Mouse (Mus musculus) heart, embryonic 11.5 days (tissue): ENCODE data around the gene Mon1a. TPM values are rescaled to one million over a fixed set of nuclear protein-coding genes. Genes with fewer than 3 reads are reported as not detected.

Source experiments
- ATAC-seq: fragments of 200-750 bp; cut with Nextera tagmentation; replicated peaks from 2 replicates; pipeline ENCODE4 v1.8.0; 2017; ENCODE audit warnings: moderate library complexity; ENCODE audit not compliant: insufficient number of reproducible peaks, low FRiP score, low TSS enrichment
- H3K27ac ChIP-seq: fragments of 300-500 bp; sonication (generic); 2 replicates; pipeline ENCODE4 v1.5.1; 2014; ENCODE audit warnings: mild to moderate bottlenecking, low read depth, low read length
- H3K27me3 ChIP-seq: fragments of 300-500 bp; sonication (generic); 2 replicates; pipeline ENCODE4 v1.6.1; 2014; ENCODE audit warnings: mild to moderate bottlenecking, low read length, mixed read lengths; ENCODE audit not compliant: control insufficient read depth, insufficient read depth
- H3K36me3 ChIP-seq: fragments of 300-500 bp; sonication (generic); 2 replicates; pipeline ENCODE4 v1.6.1; 2014; ENCODE audit warnings: mild to moderate bottlenecking, low read length, moderate library complexity, mixed read lengths; ENCODE audit not compliant: control insufficient read depth, insufficient read depth
- H3K4me1 ChIP-seq: fragments of 300-500 bp; sonication (generic); 2 replicates; pipeline ENCODE4 v1.6.1; 2014; ENCODE audit warnings: low read length; ENCODE audit not compliant: control insufficient read depth, insufficient read depth
- H3K4me2 ChIP-seq: fragments of 300-500 bp; sonication (generic); 2 replicates; pipeline ENCODE4 v1.6.1; 2014; ENCODE audit warnings: mild to moderate bottlenecking, moderate library complexity
- H3K4me3 ChIP-seq: fragments of 300-500 bp; sonication (generic); 2 replicates; pipeline ENCODE4 v1.5.1; 2014; ENCODE audit warnings: low read depth, low read length
- H3K9ac ChIP-seq: fragments of 300-500 bp; sonication (generic); 2 replicates; pipeline ENCODE4 v1.6.1; 2014; ENCODE audit warnings: mild to moderate bottlenecking, low read depth, low read length, moderate library complexity
- H3K9me3 ChIP-seq: fragments of 300-500 bp; sonication (generic); replicated peaks from 2 replicates; pipeline ENCODE4 v1.6.1; 2016; ENCODE audit warnings: low read length; ENCODE audit not compliant: control insufficient read depth
- WGBS: fragments of 180-500 bp; shearing (Covaris S2); extraction: QIAGEN DNeasy Blood & Tissue Kit; methylation state at CpG from one replicate; pipeline ENCODE4 v1.1.7; 2014; ENCODE audit not compliant: insufficient replicate concordance; 5-methylcytosine and 5-hydroxymethylcytosine counted together
- polyA plus RNA-seq: library from polyadenylated mRNA; unstranded; fragments of >200 nt; fragmentation: Nextera tagmentation; extraction: Ambion mirVana; gene quantifications from 2 replicates; pipeline ENCODE4 v1.2.1, GENCODE M21; 2014

The Mon1a gene
- polyA plus RNA-seq, 1 experiment from 2014 or later = 11.9 TPM

GRCm38 (mm10) chr9:107873137-107873536 is 14.8 kb upstream of the Mon1a start, which contains the start of gene Rbm6:
Gene Rbm6 (minus strand): TSS chr9:107873237.
- ATAC-seq = no peak
- Histone ChIP-seq H3K4me2 (peak within 1 kb of the TSS; percentile 81), H3K27me3 (no peaks in the 10 kb centered on the region), H3K9me3 (no peaks in the 10 kb centered on the region), H3K4me3 (peak within 1 kb of the TSS; percentile 77), H3K27ac (peak within 1 kb of the TSS; percentile 87), H3K9ac (peak within 1 kb of the TSS; percentile 90), H3K4me1 (peaks cover 9% of the 10 kb centered on the region; the same call in 1 of the 2 replicates), H3K36me3 (no peaks in the 10 kb centered on the region)
- 9% methylated on average over 14 of the region's 14 CpGs for WGBS

GRCm38 (mm10) chr9:107880411-107880810 is 7.5 kb upstream of the Mon1a start:
- no peak for ATAC-seq
- Histone ChIP-seq H3K4me3 (no peak overlapping the region), H3K9me3 (no peaks in the 10 kb centered on the region), H3K4me2 (no peak overlapping the region), H3K4me1 (no peaks in the 10 kb centered on the region), H3K9ac (no peak overlapping the region), H3K27ac (no peak overlapping the region), H3K27me3 (no peaks in the 10 kb centered on the region), H3K36me3 (no peaks in the 10 kb centered on the region)
- 74% methylated on average over 4 of the region's 4 CpGs for WGBS

- peak; percentile 40 for ATAC-seq
- Histone ChIP-seq H3K4me2 (peak overlapping the region; percentile 91), H3K36me3 (no peaks in the 10 kb centered on the region), H3K4me3 (peak overlapping the region; percentile 79), H3K27me3 (peaks cover 4% of the 10 kb centered on the region), H3K27ac (0 out of 2 replicates have a peak overlapping the region, but pooled peaks have one; percentile 32), H3K9ac (peak overlapping the region; percentile 84), H3K4me1 (peaks cover 8% of the 10 kb centered on the region; the same call in 1 of the 2 replicates), H3K9me3 (no peaks in the 10 kb centered on the region)
- under 1% methylated on average over 18 of the region's 18 CpGs for WGBS
These were observed 408 bp downstream of the Mon1a start for GRCm38 (mm10) chr9:107888267-107888850.

- no peaks in the 10 kb centered on the region; the same call in 1 of the 2 replicates for H3K36me3 ChIP-seq
- peaks cover 4% of the 10 kb centered on the region for H3K27me3 ChIP-seq
- H3K4me3 ChIP-seq = no peak overlapping the region
- 69% methylated on average over 6 of the region's 6 CpGs for WGBS
- H3K9ac ChIP-seq = no peak overlapping the region
- H3K27ac ChIP-seq = no peak overlapping the region
- H3K4me2 ChIP-seq = no peak overlapping the region
- H3K4me1 ChIP-seq = peaks cover 8% of the 10 kb centered on the region; the same call in 1 of the 2 replicates
- H3K9me3 ChIP-seq = no peaks in the 10 kb centered on the region
- ATAC-seq = no peak
These were observed 2.3 kb downstream of the Mon1a start for GRCm38 (mm10) chr9:107890260-107890659.

GRCm38 (mm10) chr9:107891023-107891422 is 3.1 kb downstream of the Mon1a start:
- 87% methylated on average over 1 of the region's 1 CpGs for WGBS
- ATAC-seq = no peak
- peaks cover 8% of the 10 kb centered on the region; the same call in 1 of the 2 replicates for H3K4me1 ChIP-seq

GRCm38 (mm10) chr9:107898563-107898962 is 10.6 kb downstream of the Mon1a start:
- WGBS = 80% methylated on average over 10 of the region's 10 CpGs
- ATAC-seq = no peak

More at GRCm38 (mm10) chr9:107891023-107891422, 3.1 kb downstream of the Mon1a start:
- Histone ChIP-seq H3K36me3 (no peaks in the 10 kb centered on the region; the same call in 1 of the 2 replicates), H3K9me3 (no peaks in the 10 kb centered on the region), H3K9ac (no peak overlapping the region), H3K4me3 (no peak overlapping the region), H3K27ac (no peak overlapping the region), H3K4me2 (no peak overlapping the region), H3K27me3 (peaks cover 4% of the 10 kb centered on the region)

GRCm38 (mm10) chr9:107899855-107900254 is 11.9 kb downstream of the Mon1a start:
- H3K9ac ChIP-seq = no peak overlapping the region
- no peaks in the 10 kb centered on the region for H3K36me3 ChIP-seq
- ATAC-seq = no peak
- H3K4me1 ChIP-seq = peaks cover 5% of the 10 kb centered on the region; the same call in 1 of the 2 replicates
- peaks cover 22% of the 10 kb centered on the region for H3K27me3 ChIP-seq
- H3K27ac ChIP-seq = no peak overlapping the region
- H3K4me3 ChIP-seq = no peak overlapping the region
- no peak overlapping the region for H3K4me2 ChIP-seq
- no peaks in the 10 kb centered on the region for H3K9me3 ChIP-seq
- 70% methylated on average over 12 of the region's 12 CpGs for WGBS

More at GRCm38 (mm10) chr9:107898563-107898962, 10.6 kb downstream of the Mon1a start:
- 0 out of 2 replicates have a peak, but pooled peaks cover 4% of the 10 kb centered on the region for H3K4me1 ChIP-seq
- H3K27me3 ChIP-seq = peaks cover 22% of the 10 kb centered on the region
- H3K36me3 ChIP-seq = no peaks in the 10 kb centered on the region; the same call in 1 of the 2 replicates
- H3K9ac ChIP-seq = no peak overlapping the region
- H3K9me3 ChIP-seq = no peaks in the 10 kb centered on the region
- no peak overlapping the region for H3K27ac ChIP-seq
- no peak overlapping the region for H3K4me3 ChIP-seq
- H3K4me2 ChIP-seq = no peak overlapping the region

- Histone ChIP-seq H3K27ac (no peak overlapping the region), H3K36me3 (no peaks in the 10 kb centered on the region), H3K4me3 (peak overlapping the region; percentile 43), H3K9me3 (no peaks in the 10 kb centered on the region), H3K9ac (0 out of 2 replicates have a peak overlapping the region, but pooled peaks have one; percentile 36), H3K27me3 (peaks cover 22% of the 10 kb centered on the region), H3K4me2 (peak overlapping the region; percentile 78), H3K4me1 (peaks cover 9% of the 10 kb centered on the region)
- 9% methylated on average over 44 of the region's 44 CpGs for WGBS
- no peak for ATAC-seq
These were observed 13.1 kb downstream of the Mon1a start for GRCm38 (mm10) chr9:107900840-107901626.
